Mouse (Mus musculus): ENCODE measurements around the gene Arhgap23.

Arhgap23 gene

GRCm38 (mm10) chr11:97435808-97436491 lies 20.6 kb downstream of the Arhgap23 start:
- DNase-seq = no peak

- no peak for DNase-seq
Observed at GRCm38 (mm10) chr11:97437745-97438144, 22.4 kb downstream of the Arhgap23 start.

- DNase-seq = no peak
Observed at GRCm38 (mm10) chr11:97438868-97439267, 23.5 kb downstream of the Arhgap23 start.

GRCm38 (mm10) chr11:97439935-97440334 lies 24.6 kb downstream of the Arhgap23 start:
- DNase-seq = no peak

GRCm38 (mm10) chr11:97440441-97440881 lies 25.1 kb downstream of the Arhgap23 start:
- no peak for DNase-seq

GRCm38 (mm10) chr11:97441036-97441657 lies 25.8 kb downstream of the Arhgap23 start:
- no peak for DNase-seq

GRCm38 (mm10) chr11:97441658-97442125 lies 26.4 kb downstream of the Arhgap23 start:
- no peak for DNase-seq

- DNase-seq = no peak
Observed at GRCm38 (mm10) chr11:97442891-97443675, 27.8 kb downstream of the Arhgap23 start.

GRCm38 (mm10) chr11:97445596-97445995 lies 30.3 kb downstream of the Arhgap23 start:
- no peak for DNase-seq

GRCm38 (mm10) chr11:97445999-97446511 lies 30.7 kb downstream of the Arhgap23 start:
- DNase-seq = no peak

- no peak for DNase-seq
Observed at GRCm38 (mm10) chr11:97447979-97448378, 32.6 kb downstream of the Arhgap23 start.

- no peak for DNase-seq
Observed at GRCm38 (mm10) chr11:97448611-97449394, 33.5 kb downstream of the Arhgap23 start.

- DNase-seq = peak; percentile 78
Observed at GRCm38 (mm10) chr11:97449601-97450293, 34.4 kb downstream of the Arhgap23 start.

- peak; percentile 67 for DNase-seq
Observed at GRCm38 (mm10) chr11:97450305-97450922, 35.1 kb downstream of the Arhgap23 start.

GRCm38 (mm10) chr11:97451625-97452024 lies 36.3 kb downstream of the Arhgap23 start:
- peak; percentile 82 for DNase-seq

- DNase-seq = no peak
Observed at GRCm38 (mm10) chr11:97457120-97457519, 41.8 kb downstream of the Arhgap23 start.

- no peak for DNase-seq
Observed at GRCm38 (mm10) chr11:97461307-97461820, 46.0 kb downstream of the Arhgap23 start.

GRCm38 (mm10) chr11:97462538-97462937 lies 47.2 kb downstream of the Arhgap23 start:
- no peak for DNase-seq

GRCm38 (mm10) chr11:97463166-97463565 lies 47.8 kb downstream of the Arhgap23 start:
- no peak for DNase-seq

GRCm38 (mm10) chr11:97463991-97464390 lies 48.7 kb downstream of the Arhgap23 start:
- DNase-seq = no peak

GRCm38 (mm10) chr11:97465957-97466356 lies 50.6 kb downstream of the Arhgap23 start:
- peak; percentile 69 for DNase-seq
